26 mouse cellular contexts compared by ENCODE assay signal in the genomic region with DNA sequence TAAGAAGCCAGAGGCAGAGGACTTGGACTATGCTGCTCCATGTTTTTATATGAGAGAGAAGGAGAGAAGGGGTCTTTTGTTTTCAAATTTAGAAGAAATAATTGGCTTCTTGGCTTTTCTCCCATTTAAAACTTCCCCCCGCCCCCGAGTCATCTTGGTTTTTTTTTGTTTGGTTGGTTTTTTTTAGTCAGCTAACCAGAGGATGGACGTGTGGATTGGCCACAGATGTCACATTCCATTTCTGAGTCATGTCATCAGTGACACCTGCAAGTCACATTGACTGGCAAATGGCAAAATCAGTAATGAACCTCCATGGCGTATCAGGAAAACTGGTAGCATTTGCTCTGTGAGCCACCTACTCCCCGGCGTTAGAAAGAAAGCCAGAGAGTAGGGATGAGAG.
"Had no signal": no experiment of that assay in that cellular context is flagged by ENCODE, and none has a peak within 500 bp of the region (broad histone marks: within the 10 kb centered on the region; RNA-seq: fewer than 3 reads in every experiment).

No protein-coding gene starts in this region.

- H3K9me3 ChIP-seq: embryonic facial prominence, embryonic 10.5 days; embryonic facial prominence, embryonic 12.5 days; embryonic facial prominence, embryonic 13.5 days; embryonic facial prominence, embryonic 15.5 days; forebrain, embryonic 10.5 days; forebrain, embryonic 12.5 days; forebrain, embryonic 13.5 days; heart, embryonic 10.5 days had no signal

- H3K36me3 ChIP-seq: embryonic facial prominence, embryonic 10.5 days; embryonic facial prominence, embryonic 12.5 days; embryonic facial prominence, embryonic 13.5 days; embryonic facial prominence, embryonic 15.5 days; forebrain, embryonic 10.5 days; forebrain, embryonic 12.5 days; heart, embryonic 10.5 days had no signal

- H3K4me2 ChIP-seq: embryonic facial prominence, embryonic 12.5 days; embryonic facial prominence, embryonic 13.5 days; embryonic facial prominence, embryonic 15.5 days; forebrain, embryonic 12.5 days; forebrain, embryonic 13.5 days; heart, embryonic 11.5 days had no signal

- ATAC-seq: forebrain, embryonic 13.5 days; forebrain, embryonic 14.5 days; forebrain, embryonic 16.5 days; forebrain, postnatal 0 days had no signal

- H3K9ac ChIP-seq: embryonic facial prominence, embryonic 12.5 days; embryonic facial prominence, embryonic 13.5 days; embryonic facial prominence, embryonic 15.5 days; forebrain, embryonic 12.5 days; forebrain, embryonic 13.5 days; forebrain, postnatal 0 days had no signal

- H3K4me1 ChIP-seq: embryonic facial prominence, embryonic 10.5 days; embryonic facial prominence, embryonic 12.5 days; embryonic facial prominence, embryonic 13.5 days; embryonic facial prominence, embryonic 15.5 days; forebrain, embryonic 10.5 days; forebrain, embryonic 12.5 days; forebrain, embryonic 13.5 days; heart, embryonic 10.5 days had no signal

- H3K27me3 ChIP-seq: embryonic facial prominence, embryonic 12.5 days; embryonic facial prominence, embryonic 13.5 days; embryonic facial prominence, embryonic 15.5 days; forebrain, embryonic 12.5 days; forebrain, embryonic 13.5 days had no signal

- H3K27ac ChIP-seq: embryonic facial prominence, embryonic 10.5 days; embryonic facial prominence, embryonic 12.5 days; embryonic facial prominence, embryonic 13.5 days; embryonic facial prominence, embryonic 15.5 days; forebrain, embryonic 10.5 days; forebrain, embryonic 12.5 days; forebrain, embryonic 13.5 days; gastrocnemius, adult 2 months; heart, adult 2 months; heart, embryonic 10.5 days had no signal

- H3K4me3 ChIP-seq: embryonic facial prominence, embryonic 10.5 days; embryonic facial prominence, embryonic 12.5 days; embryonic facial prominence, embryonic 13.5 days; embryonic facial prominence, embryonic 15.5 days; erythroblast, embryonic 14.5 days; forebrain, embryonic 10.5 days; forebrain, embryonic 12.5 days; forebrain, embryonic 13.5 days; gastrocnemius, adult 2 months; heart, adult 2 months; heart, embryonic 10.5 days had no signal

- DNase-seq: cerebellum, adult 9-10 months; cerebellum, adult 9-11 months; cerebellum, postnatal 10 days; cerebellum, postnatal 25 days; cerebellum, postnatal 36 days; embryo, embryonic 11 days; forebrain, postnatal 0 days; gastrocnemius, adult 2 months; gastrocnemius, postnatal 14 days; gastrocnemius, postnatal 25 days; gastrocnemius, postnatal 36 days; heart, adult 11 months; heart, adult 18-20 months; heart, adult 2 months had no signal
